Mouse (Mus musculus): ENCODE results near the gene Ankfn1.

Ankfn1 gene

DNA sequence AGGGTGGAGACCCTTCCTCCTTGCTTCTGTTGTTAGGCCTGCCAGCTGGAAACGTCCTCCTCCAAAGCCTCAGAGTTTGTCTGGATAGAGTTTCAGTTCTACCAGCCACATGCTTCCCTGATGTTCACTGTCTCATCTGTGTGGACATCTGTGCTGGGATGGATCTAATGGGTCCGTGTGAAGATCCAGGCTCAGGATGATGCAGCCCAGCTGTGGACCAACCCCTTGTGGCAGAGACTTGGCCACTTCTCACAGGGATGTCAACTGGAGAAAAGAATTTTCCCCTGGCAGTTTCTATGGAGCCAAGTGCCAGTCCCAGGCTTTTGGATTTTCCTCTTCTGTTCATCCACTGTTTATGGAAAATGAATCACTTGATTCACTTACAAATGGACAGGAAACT lies 100.5 kb downstream of the Ankfn1 start:
- in situ Hi-C loops (cut with MboI, MseI), result no loop called here

DNA sequence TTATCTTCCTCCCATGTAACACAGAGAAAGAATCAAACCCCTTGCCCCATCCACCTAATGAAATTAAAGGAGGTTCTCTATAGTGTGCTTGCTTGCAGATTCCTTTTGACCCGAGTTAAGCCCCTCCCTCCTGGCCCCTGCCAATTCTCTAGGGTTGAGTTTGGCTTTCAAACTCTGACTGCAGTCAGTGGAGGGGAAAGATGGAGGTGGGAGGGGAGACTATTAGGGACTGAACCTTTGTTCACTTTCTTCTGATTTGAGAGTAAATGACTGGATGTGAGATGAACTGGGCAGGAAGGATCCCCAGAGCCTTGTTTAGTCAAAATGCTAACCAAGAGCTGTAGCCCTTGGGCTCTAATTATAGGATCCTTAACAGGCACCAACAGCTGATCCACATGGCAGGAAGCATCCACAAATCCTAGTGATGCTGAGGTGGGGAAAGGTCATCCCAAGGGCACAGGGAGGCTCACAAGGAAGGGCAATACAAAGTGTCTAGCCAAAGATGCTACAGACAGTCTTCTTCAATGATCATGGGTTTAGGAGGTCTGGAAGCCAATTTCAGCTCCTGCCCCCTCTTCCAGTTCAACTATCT lies 103.4 kb downstream of the Ankfn1 start:
- in situ Hi-C loops (cut with MboI, MseI), result no loop called here

DNA sequence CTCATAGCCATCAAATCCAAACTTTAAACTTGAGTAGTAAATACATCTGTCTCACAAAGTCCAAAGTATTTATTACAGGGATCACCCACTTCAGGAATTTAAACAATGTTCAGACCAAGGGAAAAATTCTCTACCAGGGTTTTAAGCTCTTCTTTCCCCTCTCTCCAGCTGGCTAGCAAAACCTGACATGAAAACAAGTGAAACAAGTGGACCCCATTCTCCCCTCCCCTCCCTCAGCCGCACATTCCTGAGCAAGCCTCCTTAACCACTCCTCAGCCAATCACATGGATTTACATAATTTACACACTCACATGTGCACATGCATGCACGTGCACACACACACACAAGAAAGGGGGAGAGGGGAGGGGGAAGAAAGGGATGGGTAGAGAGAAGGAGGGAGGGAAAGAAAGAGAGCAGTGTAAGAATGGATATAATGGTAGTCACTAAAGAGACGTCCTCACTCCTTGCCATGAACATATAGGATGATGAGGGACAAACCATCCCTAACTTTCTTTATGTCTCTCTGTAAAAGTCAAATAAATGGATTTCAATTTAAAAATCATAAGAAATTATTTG lies 104.9 kb downstream of the Ankfn1 start:
- in situ Hi-C loops (cut with MboI, MseI), result no loop called here

DNA sequence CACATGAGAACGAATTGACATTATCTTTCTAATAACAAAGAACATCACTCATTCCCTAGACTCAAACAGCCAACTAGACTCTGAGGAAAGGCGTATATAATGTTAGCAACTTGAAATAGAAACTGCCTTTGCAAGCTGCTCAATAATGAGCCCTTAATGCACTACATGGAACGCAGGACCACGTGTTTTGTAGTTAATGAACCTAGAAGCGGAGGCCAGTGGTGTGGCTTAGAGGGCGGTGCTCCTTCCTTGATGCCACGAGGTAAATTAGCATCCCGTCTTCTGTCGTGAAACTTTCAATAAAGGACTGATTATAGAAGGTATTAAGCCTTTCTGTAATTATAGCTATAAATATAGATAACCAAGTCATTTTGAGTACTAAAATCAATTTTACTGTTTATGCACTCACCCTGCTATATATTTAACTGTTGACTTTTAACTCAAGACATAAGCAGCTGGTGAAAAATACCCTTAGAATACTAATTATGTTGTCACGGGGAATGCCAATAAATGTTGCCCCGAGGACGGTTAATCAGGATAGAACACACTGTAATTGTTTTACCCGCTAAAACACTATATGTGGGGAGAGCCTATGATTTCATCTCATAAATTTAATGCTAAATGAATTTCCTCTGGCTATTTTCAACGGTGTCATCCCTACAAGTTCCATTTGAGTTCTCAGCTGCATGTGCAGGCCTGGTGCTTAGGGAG lies 112.1 kb downstream of the Ankfn1 start:
- in situ Hi-C loops (cut with MboI, MseI), result no loop called here

DNA sequence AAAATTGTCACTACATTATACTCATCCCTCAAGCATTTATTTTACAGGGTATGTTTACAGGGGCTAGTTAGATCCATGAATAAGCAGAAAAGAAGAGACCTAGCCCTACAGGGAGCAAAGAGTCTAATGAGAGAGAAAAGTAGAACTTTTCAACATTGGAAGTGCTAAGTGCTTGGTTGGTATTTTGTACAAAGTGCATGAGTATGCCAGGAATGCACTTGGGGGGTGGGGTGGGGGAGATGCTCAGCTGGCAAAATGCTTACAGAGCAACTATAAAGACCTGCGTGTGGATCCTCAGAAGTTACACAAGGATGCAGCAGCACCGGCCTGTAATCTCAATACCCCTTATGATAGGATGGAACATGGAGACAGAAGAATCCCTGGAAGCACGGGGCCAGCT lies 118.4 kb downstream of the Ankfn1 start:
- in situ Hi-C loops (cut with MboI, MseI), result no loop called here

DNA sequence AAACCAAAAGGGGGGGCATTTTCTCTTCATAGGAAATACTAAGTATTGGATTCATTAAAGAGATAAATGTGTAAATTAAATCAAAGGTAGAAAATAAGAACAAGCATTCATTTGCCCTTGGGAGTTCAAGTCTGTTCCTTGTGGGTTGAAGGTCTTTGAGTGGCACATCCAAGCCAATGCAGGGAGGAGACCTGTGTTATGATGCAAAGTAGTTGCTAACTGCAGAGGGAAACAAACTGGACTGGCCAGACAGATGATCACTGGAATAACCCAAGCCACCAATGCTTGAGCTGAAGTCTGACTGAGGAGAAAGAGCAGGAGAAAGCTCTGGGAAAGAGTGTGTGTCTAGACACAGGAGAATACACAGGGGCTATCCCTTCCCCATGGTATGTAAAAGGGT lies 120.9 kb downstream of the Ankfn1 start:
- in situ Hi-C loops (cut with MboI, MseI), result no loop called here

DNA sequence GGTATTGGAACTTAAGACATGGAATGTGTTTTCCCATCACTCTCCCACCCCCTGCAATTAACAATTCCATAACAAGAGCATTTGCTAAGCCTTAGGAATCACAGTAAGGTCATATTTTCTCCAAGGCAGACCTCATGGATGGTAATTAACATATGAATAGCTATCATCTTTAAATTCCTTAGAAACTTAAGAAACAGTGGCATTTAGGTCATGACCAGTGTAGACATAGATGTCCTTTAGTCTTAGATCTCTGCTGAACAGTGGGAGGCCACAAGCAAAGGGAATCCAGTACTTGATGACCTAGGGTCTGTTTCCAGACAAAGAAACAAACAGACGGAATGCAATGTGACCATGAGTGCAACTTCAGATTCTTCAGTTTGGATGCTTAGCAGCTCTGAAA lies 141.7 kb downstream of the Ankfn1 start:
- in situ Hi-C loops (cut with MboI, MseI), result no loop called here

DNA sequence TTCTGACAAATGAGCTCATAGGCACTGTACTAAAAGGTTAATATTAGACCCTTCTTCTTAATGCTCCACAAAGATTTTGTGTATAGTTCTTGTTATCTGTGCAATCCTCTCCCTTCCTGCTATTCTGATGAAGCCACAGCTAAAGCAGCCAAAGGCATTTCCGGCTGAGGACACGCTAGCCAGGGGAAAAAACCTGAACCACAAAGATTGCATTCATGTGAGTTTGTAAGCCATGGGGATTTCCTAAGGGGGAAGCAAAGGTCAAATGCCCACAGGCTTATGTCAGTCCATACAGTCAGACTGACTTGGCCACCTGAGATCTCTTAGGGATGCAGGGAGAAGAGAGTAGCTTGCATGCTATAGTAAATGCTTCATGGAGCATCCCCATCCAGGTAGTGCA lies 146.1 kb downstream of the Ankfn1 start:
- in situ Hi-C loops (cut with MboI, MseI), result no loop called here

DNA sequence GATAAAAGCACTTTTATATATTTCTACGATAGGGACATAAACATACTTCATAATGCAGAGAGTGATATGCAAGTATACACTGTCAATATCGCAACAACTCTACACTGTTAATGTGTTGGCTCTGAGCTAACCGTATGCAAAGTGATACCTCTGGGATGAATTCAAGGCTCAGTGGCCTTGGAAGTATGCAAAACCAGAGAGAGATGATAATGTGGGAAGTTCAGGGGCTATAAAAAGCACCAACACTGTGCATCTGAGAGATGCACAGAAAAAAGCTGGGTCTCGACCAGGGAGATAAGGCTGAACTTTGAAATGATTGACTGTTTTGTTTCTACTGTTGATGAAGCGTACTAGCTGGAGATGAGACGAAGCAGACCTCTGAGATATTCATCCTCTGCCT lies 148.9 kb downstream of the Ankfn1 start:
- in situ Hi-C loops (cut with MboI, MseI), result no loop called here

DNA sequence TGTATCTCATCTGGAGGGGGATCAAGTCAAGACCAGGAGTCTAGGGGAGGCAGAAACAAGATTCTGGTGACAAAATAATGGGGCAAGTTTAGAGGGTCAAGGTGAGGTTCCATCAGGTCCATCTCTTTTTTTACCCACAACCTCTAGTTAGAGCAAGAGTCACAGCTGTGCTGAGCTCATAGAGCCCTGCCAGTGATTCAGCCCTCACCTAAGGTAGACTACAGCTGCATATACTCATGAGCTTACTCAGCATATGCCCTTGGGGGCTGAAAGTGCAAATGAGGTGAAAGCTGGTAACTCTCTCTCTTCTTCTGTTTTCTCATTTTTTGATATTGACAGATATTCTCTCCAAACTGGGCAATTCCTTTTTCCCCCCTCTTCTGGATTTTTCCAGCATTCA lies 150.2 kb downstream of the Ankfn1 start:
- in situ Hi-C loops (cut with MboI, MseI), result no loop called here

DNA sequence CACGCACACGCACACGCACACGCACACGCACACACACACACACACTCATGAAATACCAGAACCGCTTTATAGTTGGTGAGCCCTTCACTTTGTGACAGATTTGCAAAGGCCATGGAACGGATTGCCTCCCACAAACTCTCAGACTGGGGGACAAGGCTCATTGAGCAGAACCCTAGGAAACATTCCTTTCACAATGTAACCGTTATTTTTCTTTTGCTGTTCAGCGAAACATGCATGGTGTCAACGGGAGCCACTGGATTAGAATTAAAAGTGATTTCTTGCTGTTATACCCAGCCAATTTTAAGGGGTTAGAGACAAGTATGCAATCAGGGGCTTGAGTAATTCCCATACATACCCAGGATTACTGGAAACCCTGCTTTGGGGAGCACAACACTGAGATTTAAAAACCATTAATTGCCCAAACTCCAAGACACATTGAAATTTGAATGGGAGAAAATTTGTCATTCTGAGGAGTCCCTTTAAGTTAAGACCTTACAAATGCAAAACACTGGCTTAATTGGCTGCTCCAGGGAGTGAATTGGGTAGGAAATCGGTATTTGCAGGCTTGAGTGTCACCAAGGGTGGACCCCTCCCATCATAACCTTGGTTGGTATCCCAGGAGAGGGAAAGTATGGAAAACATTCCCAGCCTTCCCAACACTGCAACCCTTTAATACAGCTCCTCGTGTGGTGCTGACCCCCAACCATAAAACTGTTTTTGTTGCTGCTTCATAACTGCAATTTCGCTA lies 153.6 kb downstream of the Ankfn1 start:
- in situ Hi-C loops (cut with MboI, MseI), result no loop called here

DNA sequence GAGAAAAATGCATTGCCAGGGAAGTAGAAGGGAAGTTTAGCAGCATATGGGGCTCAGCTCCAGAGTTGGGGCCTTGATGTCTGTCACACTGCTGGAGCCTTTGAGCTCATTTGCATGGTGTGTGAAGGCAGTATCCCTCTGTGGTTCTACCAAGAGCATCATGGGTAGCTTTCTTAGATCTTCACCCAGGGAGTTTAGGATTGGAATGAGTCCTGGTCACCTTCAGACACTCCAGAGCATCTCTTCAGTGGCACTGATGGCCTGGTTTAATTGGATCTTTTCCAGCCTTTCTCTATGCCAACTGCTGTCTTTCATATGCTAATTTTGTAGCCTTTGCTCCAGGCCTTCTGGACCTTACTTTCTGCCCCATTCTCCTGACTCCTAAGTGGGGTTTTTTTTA lies 157.5 kb downstream of the Ankfn1 start:
- in situ Hi-C loops (cut with MboI, MseI), result no loop called here

DNA sequence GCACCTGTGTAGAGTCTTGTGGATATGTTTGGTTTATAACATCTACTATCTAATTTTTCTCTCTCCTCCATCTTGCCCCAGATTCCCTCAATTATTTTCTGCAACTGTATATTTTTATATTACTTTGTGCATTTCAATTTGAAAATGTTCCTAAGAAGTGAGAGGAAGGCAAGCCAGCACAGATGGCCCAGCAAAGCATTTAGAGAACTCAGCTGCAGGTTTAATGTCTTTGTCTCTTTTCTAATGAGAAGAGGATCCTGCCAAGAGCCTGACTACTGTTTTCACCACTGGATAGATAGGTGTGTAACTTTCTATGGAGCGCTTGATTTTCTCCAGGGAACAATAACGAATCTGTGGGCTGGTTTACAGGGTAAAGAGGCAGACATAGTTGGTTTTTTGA lies 161.6 kb downstream of the Ankfn1 start:
- in situ Hi-C loops (cut with MboI, MseI), result no loop called here

DNA sequence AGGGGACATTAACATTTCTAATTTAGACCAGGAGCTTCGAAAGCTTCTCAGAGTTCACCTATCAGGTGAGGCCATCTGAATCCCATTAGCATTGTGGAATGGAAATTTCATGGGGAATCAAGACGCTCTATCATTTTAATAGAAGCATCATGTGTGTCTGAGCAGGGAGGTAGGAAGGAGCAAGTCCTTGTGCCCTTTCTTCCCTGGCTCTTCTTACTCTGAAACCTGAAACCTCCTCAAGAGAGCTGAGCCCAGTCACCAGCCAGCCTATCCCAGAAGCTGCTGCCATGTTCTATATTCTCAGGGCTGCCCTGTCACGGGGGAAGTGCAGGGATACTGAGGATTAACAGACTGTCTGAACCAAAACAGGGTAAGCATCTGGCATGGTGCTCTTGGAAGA lies 165.9 kb downstream of the Ankfn1 start:
- in situ Hi-C loops (cut with MboI, MseI), result no loop called here

DNA sequence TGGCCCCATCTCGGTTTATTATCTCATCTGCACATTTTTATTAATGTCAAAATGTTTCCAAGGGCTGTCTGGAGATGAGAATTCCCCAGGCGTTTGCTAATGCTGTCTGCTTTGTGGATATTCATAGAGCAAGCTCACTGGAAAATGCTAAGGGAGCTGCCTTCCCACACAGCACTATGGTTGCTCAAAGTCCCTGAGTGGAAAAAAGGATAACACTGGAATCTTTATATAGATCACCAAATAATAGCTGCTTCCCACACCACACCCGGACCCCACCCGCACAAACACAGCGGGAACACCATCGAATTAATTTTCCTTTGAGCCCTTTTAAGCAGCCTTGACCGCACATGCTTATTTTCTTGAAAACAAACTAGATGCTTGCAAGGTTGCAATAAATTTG lies 169.4 kb downstream of the Ankfn1 start:
- in situ Hi-C loops (cut with MboI, MseI), result no loop called here

DNA sequence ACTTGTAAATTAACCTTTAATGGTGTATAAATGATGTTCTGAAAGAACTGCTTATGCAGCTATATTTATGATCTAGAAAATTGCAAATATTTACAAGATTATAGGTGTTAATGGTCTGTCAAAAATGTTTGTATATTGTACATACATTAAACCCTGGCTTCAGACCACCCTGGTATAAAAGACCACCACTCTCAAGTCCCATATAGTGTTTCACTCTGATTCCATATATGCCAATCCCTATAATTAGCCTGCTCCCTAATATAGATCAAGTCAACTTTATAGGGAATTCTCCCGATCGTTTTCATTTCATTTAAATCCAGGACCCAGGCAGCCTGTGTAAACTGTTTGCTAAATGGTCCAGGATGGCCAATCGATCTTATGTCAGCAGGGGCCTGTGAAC lies 170.2 kb downstream of the Ankfn1 start:
- in situ Hi-C loops (cut with MboI, MseI), result no loop called here

DNA sequence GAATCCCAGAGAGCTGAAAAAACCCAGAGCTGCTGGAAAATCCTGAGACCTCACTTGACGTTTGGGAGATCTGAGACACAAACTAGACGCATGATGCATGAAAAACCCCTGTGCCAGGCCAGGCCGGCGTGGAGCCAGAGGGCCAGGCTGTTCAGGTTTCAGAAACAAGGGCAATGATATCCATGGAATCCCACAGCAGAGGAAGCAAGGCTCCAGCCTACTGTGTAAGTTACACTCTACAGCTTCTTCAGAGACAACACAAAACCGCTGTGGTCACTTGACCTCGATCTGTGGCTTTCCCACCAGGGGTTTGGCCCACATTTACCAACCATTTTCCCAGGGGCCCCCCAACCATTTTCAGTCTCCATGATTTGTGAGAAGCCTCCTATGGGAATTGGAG lies 171.1 kb downstream of the Ankfn1 start:
- in situ Hi-C loops (cut with MboI, MseI), result no loop called here

DNA sequence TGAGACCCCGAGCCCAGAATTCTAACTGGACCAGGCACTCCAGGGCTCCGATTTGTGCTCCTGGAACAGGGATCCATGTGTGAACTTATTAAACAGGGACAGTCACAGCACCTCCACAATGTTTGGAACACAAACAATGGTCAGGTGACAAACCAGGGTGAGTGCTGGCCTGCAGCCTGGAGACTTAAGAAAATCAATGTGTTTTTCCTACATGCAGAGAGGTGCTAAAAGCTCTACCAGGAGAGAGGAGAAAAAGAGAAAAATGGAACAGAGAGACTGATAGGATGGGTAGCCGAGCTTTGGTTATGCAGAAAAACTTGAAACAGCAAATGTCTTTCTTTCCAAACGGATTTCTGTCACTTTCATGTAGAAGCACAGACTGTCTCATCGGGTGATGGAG lies 174.5 kb downstream of the Ankfn1 start:
- in situ Hi-C loops (cut with MboI, MseI), result no loop called here

DNA sequence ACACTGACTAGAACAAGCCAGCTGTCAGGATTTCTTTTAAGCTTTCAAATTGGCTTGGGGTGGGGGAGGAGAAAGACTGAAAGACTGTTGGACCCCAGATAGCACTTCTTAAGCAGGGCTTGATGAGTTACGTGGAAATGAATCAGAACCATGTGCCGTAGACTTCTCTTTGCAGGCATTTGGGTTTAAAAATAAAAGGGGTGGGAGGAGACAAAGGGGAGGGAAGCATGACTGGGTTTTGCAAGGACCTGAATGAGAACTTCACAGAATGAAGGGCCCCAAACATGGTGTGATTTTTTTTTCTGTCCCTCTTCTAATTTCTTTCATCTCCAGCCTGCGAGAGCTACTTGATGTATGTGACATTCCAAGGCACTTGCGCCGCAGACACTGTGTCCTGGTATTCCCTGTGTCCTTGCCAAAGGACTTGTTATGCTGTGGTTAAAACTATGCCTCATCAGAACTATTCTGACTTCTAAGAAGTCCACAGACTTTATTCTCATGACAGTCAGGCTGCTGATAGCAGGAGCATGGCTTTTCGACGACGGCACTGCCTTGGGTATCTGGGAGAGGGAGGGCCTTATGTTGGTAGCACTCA lies 176.4 kb downstream of the Ankfn1 start:
- in situ Hi-C loops (cut with MboI, MseI), result no loop called here

DNA sequence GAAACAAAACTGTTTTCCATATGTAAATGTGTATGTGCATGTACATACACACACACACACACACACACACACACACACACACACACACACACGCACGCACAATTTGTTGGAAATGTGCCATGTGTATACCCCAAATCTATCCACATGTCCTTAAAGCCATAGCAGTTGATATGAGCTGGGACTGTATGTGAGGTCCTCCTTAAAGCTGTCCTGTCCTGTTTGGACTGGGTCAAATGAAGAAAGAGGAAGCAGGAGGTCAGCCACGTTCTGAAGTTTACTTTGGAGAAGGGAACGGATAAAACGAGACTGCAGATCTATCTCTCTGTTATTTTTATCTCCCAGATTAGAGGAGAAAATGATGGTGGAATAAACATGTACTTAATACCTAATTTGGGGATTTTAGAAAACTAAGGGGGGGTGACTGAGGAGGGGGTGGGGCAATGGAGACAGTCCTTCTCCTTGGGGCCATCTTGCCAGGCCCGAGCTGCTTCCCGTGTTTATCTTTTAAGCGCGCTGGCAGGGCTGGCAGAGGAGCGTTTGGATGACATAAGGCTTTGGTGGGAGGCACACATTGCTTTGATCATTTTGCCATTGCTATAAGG lies 187.1 kb downstream of the Ankfn1 start:
- in situ Hi-C loops (cut with MboI, MseI), result no loop called here

DNA sequence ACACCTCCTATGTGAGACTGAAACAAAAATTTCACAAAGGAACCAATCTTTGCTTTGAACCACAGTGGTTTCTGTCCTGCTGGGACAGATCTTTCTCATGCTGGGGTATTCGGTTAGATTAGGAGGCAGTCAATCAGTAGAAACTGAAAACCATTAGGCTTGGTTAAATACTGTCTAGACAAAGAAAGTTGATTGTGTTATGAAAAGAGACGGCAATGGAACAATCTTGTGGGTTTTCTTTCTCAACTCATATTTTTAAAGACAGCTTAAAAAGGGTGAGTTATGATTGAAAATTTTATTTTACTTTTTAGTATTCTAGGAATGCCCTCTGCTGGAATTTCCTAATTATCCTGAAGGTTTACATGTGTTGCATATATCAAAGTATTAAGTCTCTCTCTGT lies 191.1 kb downstream of the Ankfn1 start:
- in situ Hi-C loops (cut with MboI, MseI), result loop anchor here (5.0 to 10.0 kb wide), 2 partner anchors 34 to 928 kb away; no protein-coding TSS in a partner anchor

DNA sequence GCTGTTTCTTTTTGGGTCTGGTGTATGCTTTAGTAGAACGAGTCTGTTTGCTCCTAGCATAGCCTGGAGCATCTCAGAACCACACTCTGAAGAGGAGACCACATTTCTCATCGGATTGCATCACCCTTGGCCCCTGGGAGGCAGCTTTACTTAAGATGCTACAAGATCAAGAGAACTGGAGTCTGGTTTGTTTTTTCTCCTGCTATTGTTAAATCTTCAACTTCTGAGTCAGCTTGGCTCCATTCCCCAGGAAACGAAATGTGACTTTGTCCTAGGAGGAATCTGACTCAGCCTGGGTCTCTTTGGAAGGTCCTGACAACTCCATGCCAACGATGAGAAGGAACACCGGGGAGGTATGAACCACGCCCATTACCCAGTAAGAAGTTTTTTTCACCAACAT lies 197.6 kb downstream of the Ankfn1 start:
- in situ Hi-C loops (cut with MboI, MseI), result loop anchor here (10.0 kb wide), 1 partner anchor 935 kb away; no protein-coding TSS in a partner anchor
